Mouse (Mus musculus): ENCODE measurements at regions not wholly inside any gene's neighbourhood (a gene's known extent, or its start where the extent isn't known, plus 50 kb on each side); places are given as distances from the start of the nearest gene placed in this dataset.

DNA sequence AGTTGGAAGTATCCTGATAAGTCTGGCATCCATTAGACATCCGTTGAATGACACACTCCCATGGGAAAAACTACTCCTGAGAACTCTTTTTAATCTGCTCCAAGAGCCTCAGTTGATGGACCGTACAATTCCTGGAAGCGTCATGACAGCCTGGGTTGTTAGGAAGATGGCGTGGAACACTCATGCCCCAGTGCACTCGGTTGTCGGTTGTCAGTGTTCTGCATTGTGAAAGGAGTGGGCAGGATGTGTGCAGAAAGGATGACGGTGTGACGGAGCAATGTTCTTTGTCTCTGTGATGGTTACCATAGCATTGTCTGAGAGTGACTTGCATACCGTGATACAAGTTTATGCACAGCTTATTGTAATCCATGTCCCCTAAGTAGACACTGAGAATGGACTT, 164.4 kb downstream of the Slc30a10 start:
- no peak for DNase-seq

DNA sequence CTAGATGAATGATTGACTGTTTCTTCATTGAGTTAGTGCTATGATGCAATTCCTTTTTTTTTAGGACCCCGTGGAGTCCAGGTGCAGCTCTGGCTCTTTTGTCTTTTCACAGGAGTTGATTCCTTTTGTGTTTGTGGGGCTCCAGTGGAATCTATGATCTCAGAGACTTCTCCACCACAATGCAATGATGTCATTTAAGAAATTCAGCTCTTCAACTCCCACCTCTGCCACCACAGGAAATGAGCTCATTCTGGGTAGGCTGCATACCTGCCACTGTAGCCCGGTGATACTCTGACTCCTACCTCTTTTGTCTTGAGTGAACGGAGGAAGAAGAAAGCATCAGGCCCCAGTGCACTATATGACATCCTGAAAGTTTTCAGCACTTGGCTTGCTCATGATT, 173.8 kb downstream of the Slc30a10 start:
- DNase-seq, result no peak

DNA sequence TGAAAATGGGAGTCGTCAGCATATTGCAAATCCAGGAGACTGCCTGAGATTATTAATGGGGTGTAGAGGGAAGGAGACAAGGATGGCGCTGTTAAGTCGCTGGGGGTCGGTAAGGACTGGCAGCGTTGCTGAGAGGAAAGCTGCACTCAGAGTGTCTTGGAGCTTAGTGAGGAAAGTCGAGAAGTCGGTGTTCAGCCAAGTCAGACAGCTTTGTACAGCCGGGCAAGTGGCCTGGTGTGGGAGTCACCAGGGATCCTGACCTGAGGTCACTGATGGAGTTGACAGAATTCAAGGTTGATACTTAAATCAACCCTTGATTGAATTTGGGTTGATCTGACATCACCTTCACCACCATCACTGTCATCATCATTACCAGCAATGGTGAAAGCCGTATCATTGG, 175.3 kb downstream of the Slc30a10 start:
- DNase-seq, result no peak

DNA sequence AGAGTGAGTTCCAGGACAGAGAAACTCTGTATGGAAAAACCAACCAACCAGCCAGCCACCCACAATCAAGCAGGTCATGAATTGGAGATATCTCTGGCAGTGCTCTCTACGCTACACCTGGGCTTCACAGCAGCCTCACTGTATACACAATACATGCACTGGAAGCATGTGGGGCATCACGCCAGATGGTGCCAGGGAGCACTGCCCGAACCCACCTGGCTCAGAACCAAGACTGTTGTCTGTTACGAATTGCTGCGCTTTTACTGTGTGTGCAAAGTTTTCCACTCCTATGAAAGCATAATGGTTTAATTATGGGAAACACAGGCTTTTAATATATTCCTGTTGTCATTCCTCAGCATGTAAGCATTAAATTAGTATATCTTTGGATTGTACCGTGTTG, 184.0 kb downstream of the Slc30a10 start:
- peak in 1 of 2 experiments; percentile 9 for DNase-seq

DNA sequence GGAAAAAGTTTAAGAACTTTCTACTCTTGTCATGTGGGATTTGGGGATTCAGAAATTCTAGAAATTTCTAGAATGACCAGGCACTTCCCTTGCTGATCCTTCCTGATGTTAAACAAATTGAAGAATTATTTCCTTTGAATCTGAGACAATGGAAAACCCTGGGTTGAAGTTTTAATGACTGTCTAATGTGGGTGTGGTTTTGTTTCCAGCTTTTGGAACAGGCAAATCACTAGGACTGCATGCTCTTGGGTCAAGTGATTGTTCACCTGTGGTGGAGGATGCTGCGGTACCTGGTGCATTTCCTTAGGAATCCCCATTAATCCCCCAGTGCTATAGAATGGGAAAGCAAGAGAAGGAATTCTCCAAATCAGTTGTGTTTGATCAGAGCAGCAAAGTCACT, 184.8 kb downstream of the Slc30a10 start:
- no peak for DNase-seq

DNA sequence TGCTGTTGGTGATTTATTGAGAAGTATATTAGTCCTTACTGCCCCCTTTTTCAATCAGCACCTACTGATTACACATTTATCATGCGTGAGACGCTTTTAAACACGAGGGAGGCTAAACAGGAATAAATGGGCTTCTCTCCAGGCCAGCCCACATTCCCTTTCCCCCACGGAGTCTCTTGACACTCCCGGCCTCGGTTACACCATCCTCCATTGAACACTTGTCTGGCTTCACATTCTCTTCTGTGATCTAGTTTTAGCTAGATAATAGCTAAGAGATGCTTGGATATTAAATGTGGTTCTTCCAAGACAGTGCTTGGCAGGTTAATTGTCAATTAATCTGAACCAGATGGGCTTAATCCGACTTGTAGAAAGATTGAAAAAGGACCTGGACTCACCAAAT, 189.4 kb downstream of the Slc30a10 start:
- DNase-seq, result no peak

DNA sequence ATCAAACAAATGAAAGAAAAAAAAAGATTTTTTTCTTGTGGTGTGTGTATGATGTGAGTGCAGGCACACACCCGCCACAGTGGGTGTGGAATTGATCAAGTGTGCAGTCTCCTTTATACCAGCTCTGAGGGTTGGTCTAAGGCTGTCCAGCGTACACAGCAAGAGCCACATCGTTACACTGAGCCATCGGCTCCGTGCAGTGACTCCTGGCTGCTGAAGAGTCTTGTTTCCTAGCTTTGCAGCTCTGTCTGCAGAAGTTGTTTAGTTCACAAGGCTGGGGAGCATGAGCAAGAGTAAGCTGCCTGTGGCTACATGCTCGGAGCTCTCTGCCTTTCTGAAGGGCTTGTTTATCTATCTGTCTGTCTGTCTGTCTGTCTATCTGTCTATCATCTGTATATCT, 193.5 kb downstream of the Slc30a10 start:
- no peak for DNase-seq

DNA sequence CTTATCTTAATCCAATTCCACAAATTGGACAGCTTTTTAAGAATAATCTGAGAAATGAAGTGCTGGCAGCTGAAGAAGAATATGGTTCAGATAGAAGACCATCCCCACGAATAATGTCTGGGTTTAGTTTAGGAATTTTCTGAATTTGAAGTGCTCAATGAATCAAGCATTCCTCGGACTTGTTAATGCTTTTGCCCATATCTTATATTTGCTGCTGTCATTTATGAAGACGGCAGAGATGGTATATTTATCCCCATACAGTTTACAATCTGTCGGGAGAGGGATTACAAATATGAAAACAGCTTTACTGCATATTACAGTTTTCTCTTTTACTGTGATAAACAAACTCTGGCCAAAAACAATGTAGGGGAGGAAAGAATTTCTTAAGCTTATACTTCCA, 194.3 kb downstream of the Slc30a10 start:
- DNase-seq, result no peak

DNA sequence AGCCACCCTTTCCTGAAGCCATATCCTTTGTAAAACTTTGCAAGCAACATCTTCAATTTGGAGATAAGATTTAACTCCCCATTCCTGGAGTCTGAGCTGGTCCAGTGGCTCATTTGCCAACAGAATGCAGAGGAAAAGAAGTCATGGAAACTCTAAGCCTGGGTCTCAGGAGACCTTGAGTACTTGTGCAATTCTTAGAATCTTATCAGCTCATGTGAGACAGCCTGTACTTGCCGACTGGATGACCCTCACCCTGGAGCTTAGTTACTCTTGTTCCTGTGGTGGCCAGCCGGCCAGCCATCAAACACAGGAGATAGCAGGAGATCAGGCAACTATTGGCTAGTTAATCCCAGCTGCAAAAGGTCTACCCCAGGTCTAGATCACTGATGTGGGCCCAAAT, 196.3 kb downstream of the Slc30a10 start:
- no peak for DNase-seq

DNA sequence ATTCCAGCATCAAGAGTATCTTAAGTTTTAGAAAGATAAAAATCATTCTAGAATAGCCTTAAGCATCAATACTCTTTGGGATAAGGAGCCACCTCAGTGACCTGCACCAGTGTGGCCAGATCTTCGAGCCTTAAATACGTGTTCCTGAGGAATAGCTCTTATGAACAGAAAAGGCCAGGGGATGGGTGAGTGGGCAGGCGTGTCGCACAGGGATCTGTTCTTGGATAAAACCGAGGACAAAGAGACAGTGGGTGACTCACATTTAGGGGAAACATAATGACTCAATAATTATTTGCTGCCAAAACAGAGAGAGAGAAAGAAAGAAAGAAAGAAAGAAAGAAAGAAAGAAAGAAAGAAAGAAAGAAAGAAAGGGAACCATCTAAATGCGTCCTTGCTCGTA, 200.4 kb downstream of the Slc30a10 start:
- no peak for DNase-seq

DNA sequence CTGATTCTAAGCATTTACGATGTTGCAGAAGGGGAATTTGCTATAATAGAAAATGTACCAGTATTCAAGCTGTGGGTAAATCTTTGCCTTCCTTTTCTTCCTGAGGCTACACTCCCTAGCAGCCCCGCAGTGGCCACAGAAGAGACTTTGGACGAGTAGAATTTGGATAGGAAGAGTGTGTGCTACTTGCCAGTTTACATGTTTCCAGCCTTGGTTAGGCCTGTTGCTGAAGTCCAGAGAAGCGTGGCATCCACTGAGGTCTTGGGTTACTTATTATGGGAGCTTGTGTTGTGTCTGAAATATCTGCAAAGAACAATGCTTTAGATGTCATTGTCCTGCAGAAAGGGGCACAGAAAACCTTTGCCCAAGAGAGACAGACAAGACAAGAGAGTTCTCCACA, 200.8 kb downstream of the Slc30a10 start:
- DNase-seq, result no peak

DNA sequence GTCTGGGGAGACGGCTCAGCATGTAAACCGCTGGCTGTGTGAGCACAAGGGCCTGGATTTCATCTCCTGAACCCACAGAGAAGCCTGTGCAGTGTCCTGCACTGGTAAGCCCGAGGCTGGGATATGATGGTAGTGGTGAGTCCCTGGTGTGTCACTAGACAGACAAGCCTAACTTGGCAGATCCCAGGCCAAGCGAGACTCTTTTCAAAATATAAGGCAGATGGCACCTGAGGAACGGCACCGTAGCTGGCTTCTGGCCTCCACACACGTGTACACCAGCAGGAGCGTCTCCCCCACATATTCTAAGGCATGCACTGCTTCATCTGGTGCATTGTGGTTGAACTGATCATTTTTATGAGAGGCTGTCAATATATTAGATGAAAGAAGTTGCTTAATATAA, 202.6 kb downstream of the Slc30a10 start:
- DNase-seq, result no peak

DNA sequence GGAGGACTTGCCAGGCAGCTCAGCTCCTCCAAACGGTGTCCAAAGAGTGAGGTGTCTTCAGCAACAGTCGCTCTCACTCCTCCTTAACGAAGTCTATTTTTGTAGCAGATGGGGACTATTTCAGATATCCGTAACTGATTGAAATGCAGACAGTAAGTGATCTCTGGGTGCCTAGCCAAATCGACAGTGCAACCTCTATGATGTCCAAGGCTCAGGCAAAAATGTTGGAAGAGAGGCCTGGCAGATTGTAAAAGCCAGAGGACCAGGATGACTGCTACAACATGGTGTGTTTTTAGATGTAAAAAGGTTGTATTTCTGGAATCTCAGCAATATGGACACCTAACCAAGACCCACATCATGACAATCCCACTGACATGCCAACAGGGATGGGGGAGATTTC, 204.8 kb downstream of the Slc30a10 start:
- DNase-seq, result no peak

DNA sequence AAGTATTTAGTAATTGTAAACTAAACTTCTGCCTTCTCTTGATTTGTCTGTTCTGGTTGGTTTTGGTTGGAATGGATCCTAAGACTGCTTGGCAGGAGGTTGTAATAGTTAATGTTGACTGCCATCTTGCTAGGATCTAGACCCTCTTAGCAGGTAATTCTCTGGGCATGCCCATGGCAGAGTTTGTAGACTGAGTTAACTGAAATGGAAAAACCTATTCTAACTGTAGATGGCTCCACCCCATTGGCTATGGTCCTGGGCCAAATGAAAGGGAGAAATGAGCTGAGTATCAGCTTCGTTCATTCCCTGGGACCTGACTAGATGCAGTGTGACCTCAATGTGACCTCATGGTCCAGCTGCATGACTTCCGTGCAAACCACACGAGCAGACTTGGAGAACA, 207.7 kb downstream of the Slc30a10 start:
- DNase-seq, result no peak

DNA sequence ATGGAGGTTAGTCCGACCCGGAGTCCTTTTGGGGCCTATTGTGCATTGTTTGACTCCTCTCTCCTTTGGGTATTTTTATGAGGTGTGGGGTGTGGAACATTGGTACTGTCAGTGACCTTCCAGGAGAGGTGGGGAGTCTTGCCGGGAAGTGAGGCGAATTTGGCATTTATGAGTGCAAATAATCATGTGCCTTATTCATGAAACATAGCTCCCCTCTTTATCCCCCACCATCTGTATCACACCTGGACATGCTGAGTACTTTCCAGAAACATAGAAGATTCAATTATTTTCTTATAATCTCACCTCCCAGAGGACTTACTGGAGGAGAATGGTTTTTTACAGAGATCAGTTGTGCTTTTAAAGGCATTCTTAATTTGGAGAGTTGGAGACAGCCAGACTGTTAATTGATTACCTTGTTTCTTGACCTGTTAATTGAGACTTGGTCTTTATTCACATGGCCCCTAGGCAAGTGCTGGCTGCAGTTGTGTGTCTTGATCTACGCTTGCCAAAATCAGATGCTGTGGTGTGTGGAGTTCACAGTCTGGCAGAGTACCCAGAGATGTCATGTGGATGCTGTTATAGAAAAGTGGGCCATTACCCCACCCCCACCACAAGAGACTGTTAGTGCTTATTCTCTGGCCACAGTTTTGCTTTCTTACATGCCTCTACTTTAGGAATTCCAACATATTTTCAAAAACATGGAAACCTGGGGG, 215.5 kb downstream of the Slc30a10 start:
- no peak for DNase-seq

DNA sequence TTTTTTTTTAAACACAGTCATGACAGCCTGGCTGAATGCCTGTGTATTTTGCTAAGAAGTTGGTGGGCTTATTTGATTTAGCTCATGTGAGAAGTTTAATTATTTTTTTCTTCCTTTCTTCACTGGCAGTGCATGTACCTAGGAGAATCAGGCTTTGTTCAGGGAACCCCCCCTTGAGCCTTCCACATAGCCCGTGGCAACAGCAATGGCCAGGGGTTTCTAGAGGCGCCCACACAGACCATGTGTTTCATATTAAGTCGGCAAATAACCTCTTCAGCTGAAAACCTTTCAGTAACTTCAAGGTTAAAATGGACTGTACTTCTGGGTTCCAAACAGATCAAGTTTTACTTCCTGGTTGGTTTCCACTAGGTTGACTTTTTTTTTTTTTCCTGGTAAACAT, 218.3 kb downstream of the Slc30a10 start:
- no peak for DNase-seq

DNA sequence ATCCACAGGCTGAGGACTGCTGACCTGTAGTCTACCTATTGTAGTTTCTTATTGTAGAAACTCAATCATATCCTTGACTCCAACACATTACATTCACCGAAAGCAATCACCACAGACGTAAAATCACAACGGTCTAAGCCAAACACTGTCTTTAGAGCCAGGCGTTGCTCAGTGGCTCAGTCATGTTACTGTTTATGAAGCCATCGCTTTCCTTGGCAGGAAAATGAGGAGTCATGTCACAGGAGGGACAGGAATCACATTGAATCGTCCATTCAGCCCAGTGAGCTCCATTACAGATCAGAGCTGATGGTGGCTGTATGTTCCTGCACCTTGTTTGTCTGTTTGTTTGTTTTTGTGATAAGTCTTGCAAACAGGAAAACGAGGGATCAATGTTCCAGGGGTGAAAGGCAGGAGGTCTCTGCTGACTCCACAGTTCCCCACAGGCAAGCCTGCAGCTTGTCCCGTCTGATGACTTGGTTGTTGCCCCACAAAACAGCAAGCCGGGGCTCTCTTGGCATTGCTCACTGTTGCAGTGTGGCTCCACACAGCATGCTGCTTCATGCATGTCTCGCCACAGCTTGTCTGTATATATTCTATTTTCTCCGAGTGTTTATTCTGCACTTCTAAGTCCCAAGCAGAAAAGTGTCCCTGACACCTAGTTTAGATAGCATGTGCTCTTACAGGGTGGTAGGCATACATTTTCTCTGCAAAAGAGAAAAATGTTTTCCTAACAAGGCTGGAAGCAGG, 221.2 kb downstream of the Slc30a10 start:
- no peak for DNase-seq

DNA sequence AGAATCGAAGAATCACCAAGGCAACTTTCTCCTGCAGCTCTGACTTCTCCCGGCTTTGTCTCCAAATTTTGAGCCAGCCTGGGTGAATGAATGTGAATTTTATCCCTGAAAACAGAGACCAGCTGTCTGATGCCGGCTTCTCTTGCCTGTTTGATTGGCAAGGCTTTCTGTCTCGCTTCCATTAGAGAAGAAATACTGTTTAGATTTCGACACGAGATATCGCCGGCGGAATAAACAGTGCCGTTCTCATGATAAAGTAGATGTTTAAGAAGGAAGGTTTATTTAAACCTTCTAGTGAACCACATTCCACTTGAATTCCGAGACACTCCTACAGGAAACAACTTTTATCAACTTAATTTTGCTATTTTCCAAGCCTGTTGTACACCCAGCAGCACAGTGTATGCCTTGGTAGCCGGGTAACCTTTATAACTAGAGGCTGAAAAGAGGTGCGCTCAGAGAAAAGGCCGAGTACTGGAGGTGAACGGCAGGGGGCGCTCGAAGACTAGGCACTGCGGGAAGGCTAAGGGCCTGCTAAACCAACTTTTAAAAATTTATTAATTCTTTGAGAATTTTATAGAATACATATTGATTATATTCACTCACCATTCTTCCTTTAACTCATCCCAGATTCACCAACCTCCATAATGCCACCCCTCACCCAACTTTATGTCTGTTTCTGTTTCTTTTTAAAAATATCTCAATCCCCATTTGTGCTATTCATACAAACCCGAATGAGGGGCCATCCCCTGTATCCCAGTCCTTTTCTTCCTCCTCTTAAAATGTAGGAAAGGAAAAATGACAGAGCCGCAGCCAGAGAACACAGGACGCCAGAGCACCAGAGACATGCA, 227.2 kb downstream of the Slc30a10 start:
- DNase-seq, result peak; percentile 76 to 86

DNA sequence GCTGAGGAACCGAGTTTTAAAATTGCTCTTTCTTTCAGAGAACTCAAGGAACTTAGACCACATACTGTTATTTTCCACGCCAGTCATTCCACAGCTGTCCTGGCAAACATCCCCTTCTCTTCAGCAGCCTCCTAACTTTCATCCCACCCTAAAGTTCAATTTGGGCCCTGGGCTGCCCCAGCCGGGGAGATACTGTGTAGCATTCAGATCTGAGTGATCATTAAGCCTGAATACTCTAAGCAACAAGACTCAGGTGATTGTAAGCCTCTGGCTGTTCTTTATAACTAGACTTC, 227.8 kb downstream of the Slc30a10 start:
- no peak for DNase-seq

DNA sequence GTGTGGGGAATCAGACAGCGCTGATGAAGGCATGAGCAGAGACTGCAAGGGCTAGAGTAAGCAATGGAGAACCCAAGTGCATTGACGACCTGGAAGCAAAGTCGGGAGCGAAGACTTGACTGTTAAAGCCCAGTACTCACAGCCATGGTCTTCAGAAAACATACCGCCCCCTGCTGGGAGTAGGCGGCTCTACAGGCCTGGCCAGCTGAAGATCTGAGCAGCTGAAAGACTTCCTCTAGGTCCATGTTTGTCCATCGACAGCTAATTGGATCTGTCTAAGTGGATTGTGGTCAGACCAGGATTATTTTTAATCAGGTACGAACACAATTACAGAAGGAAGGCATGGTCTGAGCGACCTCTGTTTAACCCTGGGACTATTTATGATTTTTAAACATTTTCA, 230.0 kb downstream of the Slc30a10 start:
- peak; percentile 10 to 36 for DNase-seq

DNA sequence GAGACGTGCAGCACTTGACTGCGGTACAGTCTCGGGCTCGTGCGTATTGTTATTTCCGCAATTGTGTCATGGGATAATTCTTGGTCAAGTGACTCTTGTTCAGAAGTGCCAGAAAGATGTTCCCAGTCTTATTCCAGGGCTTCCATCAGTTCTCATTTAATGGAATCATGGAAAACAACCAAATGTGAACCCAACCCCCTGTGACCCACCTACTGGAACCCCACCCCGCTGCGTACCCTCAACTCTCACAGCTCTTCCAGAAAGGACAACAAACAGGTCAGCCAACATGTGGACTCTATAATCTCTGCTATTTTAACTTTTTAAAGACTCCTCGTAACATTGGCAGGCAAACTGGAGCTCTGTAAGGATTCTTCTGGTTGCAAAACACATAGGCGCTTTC, 233.9 kb downstream of the Slc30a10 start:
- no peak for DNase-seq

DNA sequence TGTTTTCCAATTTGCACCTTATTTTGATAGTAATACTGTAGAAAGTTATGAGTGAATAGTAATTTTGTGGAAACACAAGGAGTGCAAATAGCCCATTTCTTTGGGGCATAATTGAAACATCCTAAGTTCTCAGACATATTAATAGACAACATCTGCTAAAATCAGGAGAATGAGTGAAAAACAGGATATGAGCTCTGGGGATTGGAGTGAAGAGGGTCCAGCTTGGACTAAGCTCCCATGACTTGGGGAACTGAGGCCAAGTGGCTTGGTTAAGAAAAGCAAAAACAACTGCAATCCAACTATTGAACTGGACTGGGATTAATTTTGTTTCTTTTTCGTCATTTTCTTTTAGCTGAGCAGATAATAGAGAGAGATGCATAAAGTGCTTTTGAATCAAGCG, 240.7 kb downstream of the Slc30a10 start:
- DNase-seq, result no peak

DNA sequence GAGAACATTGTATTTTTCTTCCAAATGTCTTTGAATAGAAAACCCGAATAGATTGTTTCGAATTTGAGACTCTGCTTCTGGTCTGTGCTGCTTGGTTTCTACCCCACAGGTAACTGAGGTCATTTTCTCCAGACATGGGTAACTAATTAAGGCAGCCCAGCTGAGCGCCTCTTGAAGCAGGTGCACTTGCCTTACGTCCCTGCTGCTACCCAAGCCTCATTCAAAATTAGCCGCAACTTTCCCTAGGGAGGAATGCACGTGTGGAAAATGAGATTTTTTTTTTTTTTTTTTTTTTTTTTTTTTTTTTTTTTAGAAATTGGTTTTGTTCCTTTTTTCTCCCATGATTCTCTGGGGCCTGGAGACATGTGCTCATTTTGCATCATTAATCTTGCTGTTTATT, 245.1 kb downstream of the Slc30a10 start:
- no peak for DNase-seq

DNA sequence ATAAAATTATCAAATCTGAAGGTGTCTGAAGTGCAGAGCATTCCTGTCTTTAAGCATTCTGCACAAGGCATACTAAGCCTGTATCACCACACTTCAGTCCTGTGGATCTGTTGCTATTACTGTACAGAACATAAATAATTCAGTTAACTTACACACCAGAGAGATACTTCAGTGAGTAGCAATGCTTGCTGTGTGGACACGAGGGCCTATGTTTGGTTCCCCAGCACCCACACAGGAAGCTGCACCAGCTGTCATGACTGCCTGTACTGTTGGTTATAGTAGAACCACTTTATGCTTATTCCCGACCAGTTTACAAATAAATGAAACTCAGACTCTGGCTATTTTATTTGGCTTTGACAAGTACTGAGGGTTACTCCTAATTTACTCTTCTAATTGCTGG, 271.7 kb downstream of the Slc30a10 start:
- DNase-seq, result no peak

Measured in cerebellum, postnatal 25 days (tissue).